Mouse (Mus musculus) heart, embryonic 16.5 days (tissue): ENCODE results near the gene Slco3a1. TPM values are rescaled to one million over a fixed set of nuclear protein-coding genes. Genes with fewer than 3 reads are reported as not detected.

Source experiments
- ATAC-seq: fragments of 200-750 bp; cut with Nextera tagmentation; replicated peaks from 2 replicates; pipeline ENCODE4 v1.8.0; 2017; ENCODE audit warnings: moderate number of reproducible peaks; ENCODE audit not compliant: insufficient read depth, low FRiP score; ENCODE audit errors: extremely low read depth
- H3K27ac ChIP-seq: fragments of 300-500 bp; sonication (generic); 2 replicates; pipeline ENCODE4 v1.5.1; 2014; ENCODE audit warnings: mild to moderate bottlenecking, low read length, control low read depth, moderate library complexity
- H3K27me3 ChIP-seq: fragments of 300-500 bp; sonication (generic); 2 replicates; pipeline ENCODE4 v1.6.1; 2014; ENCODE audit warnings: low read length, mixed read lengths; ENCODE audit not compliant: control insufficient read depth, insufficient read depth
- H3K36me3 ChIP-seq: fragments of 300-500 bp; sonication (generic); 2 replicates; pipeline ENCODE4 v1.6.1; 2014; ENCODE audit not compliant: control insufficient read depth, insufficient read depth
- H3K4me1 ChIP-seq: fragments of 300-500 bp; sonication (generic); 2 replicates; pipeline ENCODE4 v1.6.1; 2014; ENCODE audit warnings: low read length, mixed read lengths; ENCODE audit not compliant: control insufficient read depth, insufficient read depth
- H3K4me2 ChIP-seq: fragments of 300-500 bp; sonication (generic); 2 replicates; pipeline ENCODE4 v1.6.1; 2014; ENCODE audit warnings: low read depth, mild to moderate bottlenecking, control low read depth, low read length
- H3K4me3 ChIP-seq: fragments of 300-500 bp; sonication (generic); 2 replicates; pipeline ENCODE4 v1.5.1; 2014; ENCODE audit warnings: mild to moderate bottlenecking, control low read depth, low read length
- H3K9ac ChIP-seq: fragments of 300-500 bp; sonication (generic); 2 replicates; pipeline ENCODE4 v1.6.1; 2014; ENCODE audit warnings: low read length, control low read depth
- H3K9me3 ChIP-seq: fragments of 300-500 bp; sonication (generic); replicated peaks from 2 replicates; pipeline ENCODE4 v1.6.1; 2016; ENCODE audit warnings: low read length; ENCODE audit not compliant: control insufficient read depth
- WGBS: fragments of 180-500 bp; shearing (Covaris S2); extraction: QIAGEN DNeasy Blood & Tissue Kit; methylation state at CpG from one replicate; pipeline ENCODE4 v1.1.7; 2014; 5-methylcytosine and 5-hydroxymethylcytosine counted together
- polyA plus RNA-seq: library from polyadenylated mRNA; unstranded; fragments of >200 nt; fragmentation: Nextera tagmentation; extraction: Ambion mirVana; gene quantifications from 2 replicates; pipeline ENCODE4 v1.2.1, GENCODE M21; 2015

The Slco3a1 gene
- polyA plus RNA-seq, 1 experiment from 2014 or later, result 15.8 TPM

GRCm38 (mm10) chr7:74442380-74442779, 112.2 kb downstream of the Slco3a1 start:
- WGBS, result 59% methylated on average over 5 of the region's 5 CpGs
- Histone ChIP-seq H3K27ac (peak overlapping the region; percentile 18; the same call in 1 of the 2 replicates), H3K27me3 (no peaks in the 10 kb centered on the region), H3K4me1 (0 out of 2 replicates have a peak, but pooled peaks cover 2% of the 10 kb centered on the region), H3K4me3 (no peak overlapping the region), H3K4me2 (no peak overlapping the region), H3K9me3 (no peaks in the 10 kb centered on the region), H3K9ac (no peak overlapping the region), H3K36me3 (no peaks in the 10 kb centered on the region)
- no peak for ATAC-seq

GRCm38 (mm10) chr7:74437534-74437933, 117.0 kb downstream of the Slco3a1 start:
- H3K4me3 ChIP-seq, result no peak overlapping the region
- H3K36me3 ChIP-seq, result no peaks in the 10 kb centered on the region
- no peaks in the 10 kb centered on the region for H3K9me3 ChIP-seq
- no peak overlapping the region for H3K27ac ChIP-seq
- 29% methylated on average over 1 of the region's 1 CpGs for WGBS
- no peaks in the 10 kb centered on the region for H3K27me3 ChIP-seq
- no peak overlapping the region for H3K4me2 ChIP-seq
- no peak overlapping the region for H3K9ac ChIP-seq
- H3K4me1 ChIP-seq, result peaks cover 9% of the 10 kb centered on the region
- ATAC-seq, result no peak

DNA sequence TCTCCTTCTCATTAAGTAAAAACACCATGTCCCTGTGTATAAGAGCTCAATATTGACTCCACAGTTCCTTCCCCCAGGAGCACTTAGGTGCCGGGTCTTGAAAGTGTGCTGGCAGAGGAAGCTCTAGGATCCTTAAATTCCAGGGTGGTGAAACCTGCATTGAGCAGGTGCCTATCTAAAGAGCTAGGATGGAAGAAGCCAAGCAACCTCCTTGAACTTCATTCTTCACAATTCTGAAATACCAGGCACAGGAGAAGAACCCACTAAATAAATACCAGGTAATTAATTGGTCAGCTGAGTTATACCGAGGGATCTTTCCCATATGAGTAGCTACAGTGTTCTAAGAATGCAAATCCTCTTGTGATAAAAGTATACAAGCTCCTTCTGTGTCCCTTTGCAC, 117.9 kb downstream of the Slco3a1 start:
- Histone ChIP-seq H3K4me2 (no peak overlapping the region), H3K27me3 (no peaks in the 10 kb centered on the region), H3K9ac (no peak overlapping the region), H3K9me3 (no peaks in the 10 kb centered on the region), H3K27ac (no peak overlapping the region), H3K4me3 (no peak overlapping the region), H3K4me1 (peaks cover 7% of the 10 kb centered on the region), H3K36me3 (no peaks in the 10 kb centered on the region)
- no peak for ATAC-seq
- WGBS, result 82% methylated on average over 2 of the region's 2 CpGs

- Histone ChIP-seq H3K9me3 (no peaks in the 10 kb centered on the region), H3K27me3 (no peaks in the 10 kb centered on the region), H3K4me2 (no peak overlapping the region), H3K27ac (no peak overlapping the region), H3K4me1 (peaks cover 7% of the 10 kb centered on the region), H3K36me3 (no peaks in the 10 kb centered on the region), H3K9ac (no peak overlapping the region), H3K4me3 (no peak overlapping the region)
- ATAC-seq, result no peak
- 52% methylated on average over 2 of the region's 2 CpGs for WGBS
These were observed 121.6 kb downstream of the Slco3a1 start for GRCm38 (mm10) chr7:74432950-74433349.

DNA sequence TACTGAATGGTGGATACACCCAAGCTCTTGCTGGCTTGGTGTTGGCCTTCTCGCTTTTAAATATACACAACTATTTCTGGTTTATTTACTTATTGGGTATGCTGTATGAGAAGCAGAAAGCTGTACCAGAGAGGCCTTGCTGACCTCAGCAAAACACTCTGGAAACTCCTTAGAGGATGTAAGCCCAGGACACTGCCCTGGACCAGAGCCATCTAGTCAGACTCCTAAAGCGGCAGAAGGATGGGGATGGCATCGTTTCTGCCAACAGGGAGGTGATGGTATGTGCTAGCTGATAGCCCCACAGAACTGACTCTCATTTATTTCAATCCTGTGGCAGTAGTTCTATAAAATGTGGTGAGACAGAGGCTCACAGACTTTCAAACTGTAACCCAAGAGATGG, 125.3 kb downstream of the Slco3a1 start:
- Histone ChIP-seq H3K27ac (no peak overlapping the region), H3K4me1 (peaks cover 27% of the 10 kb centered on the region), H3K4me3 (no peak overlapping the region), H3K9me3 (no peaks in the 10 kb centered on the region), H3K36me3 (no peaks in the 10 kb centered on the region), H3K4me2 (no peak overlapping the region), H3K27me3 (no peaks in the 10 kb centered on the region), H3K9ac (no peak overlapping the region)
- ATAC-seq, result no peak
- WGBS, result 68% methylated on average over 3 of the region's 3 CpGs

DNA sequence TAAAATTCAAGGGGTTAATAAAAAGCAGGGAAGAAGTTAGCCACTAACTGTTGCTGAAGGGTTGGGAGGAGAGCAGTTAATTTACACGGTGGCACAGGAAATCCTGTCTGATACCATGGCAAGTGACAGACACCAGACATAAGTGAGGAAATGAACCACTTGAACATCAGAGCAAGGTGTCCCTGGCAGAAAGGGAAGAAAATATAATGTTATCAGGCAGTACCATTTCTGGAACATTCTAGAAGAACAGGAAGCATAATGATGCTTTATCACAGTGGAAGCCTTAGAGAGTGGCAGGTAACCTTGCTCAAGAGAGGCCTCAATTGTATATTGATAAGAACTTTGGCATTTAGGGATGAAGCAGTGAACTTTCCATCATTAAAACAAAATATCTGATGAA, 127.4 kb downstream of the Slco3a1 start:
- H3K9ac ChIP-seq, result no peak overlapping the region
- no peak overlapping the region for H3K4me2 ChIP-seq
- no peak for ATAC-seq
- H3K4me3 ChIP-seq, result no peak overlapping the region
- H3K27me3 ChIP-seq, result no peaks in the 10 kb centered on the region
- H3K36me3 ChIP-seq, result no peaks in the 10 kb centered on the region
- WGBS, result 3% methylated on average over 1 of the region's 1 CpGs
- H3K4me1 ChIP-seq, result peaks cover 41% of the 10 kb centered on the region
- no peak overlapping the region for H3K27ac ChIP-seq
- H3K9me3 ChIP-seq, result no peaks in the 10 kb centered on the region

DNA sequence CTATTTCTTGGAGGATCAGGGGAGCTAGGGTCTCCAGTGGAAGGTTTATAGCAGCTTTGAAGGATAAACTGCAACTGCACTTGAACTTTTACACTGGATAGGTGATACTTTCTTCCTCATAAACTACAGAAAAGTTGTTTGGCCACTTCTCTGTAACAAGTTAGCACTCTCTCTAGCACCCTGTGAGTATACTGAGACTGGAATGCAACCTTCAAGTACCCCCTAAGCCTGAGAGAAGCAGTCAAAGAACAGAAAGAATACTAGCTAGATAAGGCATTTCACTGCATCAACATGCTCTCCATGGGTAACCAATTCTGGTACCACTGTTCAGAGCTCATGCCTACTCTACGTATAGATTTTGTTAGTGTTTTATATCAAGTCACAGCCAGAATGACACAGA, 128.6 kb downstream of the Slco3a1 start:
- no peak overlapping the region for H3K4me3 ChIP-seq
- H3K27me3 ChIP-seq, result no peaks in the 10 kb centered on the region
- H3K27ac ChIP-seq, result no peak overlapping the region
- H3K9ac ChIP-seq, result no peak overlapping the region
- H3K36me3 ChIP-seq, result no peaks in the 10 kb centered on the region
- ATAC-seq, result no peak
- WGBS, result 50% methylated on average over 1 of the region's 1 CpGs
- H3K4me2 ChIP-seq, result no peak overlapping the region
- H3K9me3 ChIP-seq, result no peaks in the 10 kb centered on the region
- peaks cover 52% of the 10 kb centered on the region for H3K4me1 ChIP-seq

DNA sequence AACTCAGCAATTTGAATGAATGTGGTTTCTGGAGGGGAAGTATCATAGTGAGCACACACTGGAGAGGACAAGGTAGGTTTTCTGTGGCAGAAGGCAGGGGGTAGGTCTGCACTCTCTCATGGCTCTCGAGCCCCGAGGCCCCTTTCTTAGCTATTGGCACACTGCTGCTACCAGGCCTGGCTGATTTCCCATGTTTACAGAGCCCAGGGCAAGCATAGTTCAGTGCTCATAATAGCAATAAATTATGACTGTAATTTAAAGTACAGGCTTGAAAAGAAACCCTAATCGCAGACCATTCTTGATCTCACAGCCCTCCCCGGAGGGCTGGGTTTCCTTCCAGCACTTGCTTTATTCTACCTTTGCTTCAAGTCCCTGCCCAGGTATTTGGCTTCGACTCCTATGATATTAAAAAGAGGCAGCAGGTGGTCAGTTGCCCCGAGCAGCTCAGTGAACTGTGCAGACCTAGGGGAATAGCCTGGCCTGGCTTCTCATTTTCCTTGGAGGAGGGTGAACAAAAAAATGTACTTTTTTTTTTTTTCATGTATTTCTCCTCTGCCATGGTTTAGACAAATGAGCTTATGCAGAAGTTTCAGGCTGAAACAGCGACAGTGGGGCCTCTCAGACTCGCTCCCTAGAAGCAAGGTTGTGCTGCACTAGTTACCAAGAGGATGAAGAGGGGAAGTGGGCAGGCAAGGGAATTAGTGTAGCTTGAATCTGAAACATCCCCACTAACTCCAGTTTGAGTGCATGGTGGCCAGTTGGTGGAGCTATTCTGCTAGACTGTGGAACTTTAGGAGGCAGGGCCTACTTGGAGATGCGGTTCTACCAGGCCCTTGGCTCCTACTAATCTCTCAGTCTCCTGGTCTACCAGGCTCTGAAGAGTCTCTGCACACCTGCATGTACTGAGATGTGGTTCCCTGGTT, 130.4 kb downstream of the Slco3a1 start:
- 57% methylated on average over 9 of the region's 9 CpGs for WGBS
- H3K9me3 ChIP-seq, result no peaks in the 10 kb centered on the region
- no peaks in the 10 kb centered on the region for H3K36me3 ChIP-seq
- no peak overlapping the region for H3K4me2 ChIP-seq
- ATAC-seq, result 0 out of 2 replicates have a peak, but pooled peaks have one; percentile 10
- no peaks in the 10 kb centered on the region for H3K27me3 ChIP-seq
- H3K4me1 ChIP-seq, result peaks cover 54% of the 10 kb centered on the region
- no peak overlapping the region for H3K4me3 ChIP-seq
- peak overlapping the region; percentile 24 for H3K27ac ChIP-seq
- H3K9ac ChIP-seq, result peak overlapping the region; percentile 6; the same call in 1 of the 2 replicates

GRCm38 (mm10) chr7:74423316-74423715, 131.3 kb downstream of the Slco3a1 start:
- no peaks in the 10 kb centered on the region for H3K36me3 ChIP-seq
- no peak overlapping the region for H3K4me2 ChIP-seq
- peaks cover 54% of the 10 kb centered on the region for H3K4me1 ChIP-seq
- H3K9me3 ChIP-seq, result no peaks in the 10 kb centered on the region
- 64% methylated on average over 3 of the region's 3 CpGs for WGBS
- peak overlapping the region; percentile 24 for H3K27ac ChIP-seq
- no peak overlapping the region for H3K9ac ChIP-seq
- no peak overlapping the region for H3K4me3 ChIP-seq
- no peak for ATAC-seq
- no peaks in the 10 kb centered on the region for H3K27me3 ChIP-seq
